Mouse (Mus musculus): ENCODE measurements around the gene Diras2. TPM values are rescaled to one million over a fixed set of nuclear protein-coding genes. Genes with fewer than 3 reads are reported as not detected.

The Diras2 gene
- polyA plus RNA-seq, 1 experiment from 2014 or later, result 0.99 TPM

DNA sequence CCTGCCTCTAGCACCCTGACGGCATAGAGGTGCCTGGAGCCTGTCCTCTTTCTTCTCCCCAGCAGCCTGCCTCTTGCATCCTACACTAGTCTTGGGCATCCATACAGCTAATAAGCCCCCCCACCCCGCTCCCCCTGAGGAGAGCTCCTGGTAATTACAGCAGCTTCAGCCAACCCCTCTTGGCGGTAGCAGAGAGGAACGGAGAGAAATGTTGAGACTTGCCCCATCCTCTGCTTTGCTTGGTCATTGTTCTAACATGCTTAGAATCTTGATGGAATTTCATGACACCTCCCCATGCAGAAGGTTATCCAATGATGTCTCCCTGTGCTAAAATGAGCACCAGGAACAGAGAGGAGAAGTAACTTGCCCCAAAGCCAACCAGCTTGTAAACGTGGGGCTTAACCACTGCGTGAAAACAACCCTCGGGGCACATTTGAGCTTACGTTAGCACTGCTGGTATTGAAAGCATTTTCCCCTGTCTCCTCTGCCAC lies 11.0 kb upstream of the Diras2 start:
- no peaks in the 10 kb centered on the region for H3K9me3 ChIP-seq (replicated peaks; ENCODE audit: control insufficient read depth, low read length)
- H3K4me1 ChIP-seq (ENCODE audit: control insufficient read depth, insufficient read depth, low read length), result no peaks in the 10 kb centered on the region
- no peak overlapping the region for H3K9ac ChIP-seq (ENCODE audit: low read depth, low read length)
- H3K4me2 ChIP-seq, result no peak overlapping the region
- no peaks in the 10 kb centered on the region for H3K27me3 ChIP-seq (ENCODE audit: control insufficient read depth, insufficient read depth, low read length)
- no peak overlapping the region for H3K4me3 ChIP-seq (ENCODE audit: low read depth, low read length)
- no peaks in the 10 kb centered on the region for H3K36me3 ChIP-seq (ENCODE audit: control insufficient read depth, insufficient read depth, low read length)
- no peak for ATAC-seq (replicated peaks; ENCODE audit: insufficient number of reproducible peaks, low FRiP score, low TSS enrichment)
- WGBS (ENCODE audit: insufficient replicate concordance), result 69% methylated on average over 8 of the region's 8 CpGs
- H3K27ac ChIP-seq (ENCODE audit: low read depth, low read length), result no peak overlapping the region

DNA sequence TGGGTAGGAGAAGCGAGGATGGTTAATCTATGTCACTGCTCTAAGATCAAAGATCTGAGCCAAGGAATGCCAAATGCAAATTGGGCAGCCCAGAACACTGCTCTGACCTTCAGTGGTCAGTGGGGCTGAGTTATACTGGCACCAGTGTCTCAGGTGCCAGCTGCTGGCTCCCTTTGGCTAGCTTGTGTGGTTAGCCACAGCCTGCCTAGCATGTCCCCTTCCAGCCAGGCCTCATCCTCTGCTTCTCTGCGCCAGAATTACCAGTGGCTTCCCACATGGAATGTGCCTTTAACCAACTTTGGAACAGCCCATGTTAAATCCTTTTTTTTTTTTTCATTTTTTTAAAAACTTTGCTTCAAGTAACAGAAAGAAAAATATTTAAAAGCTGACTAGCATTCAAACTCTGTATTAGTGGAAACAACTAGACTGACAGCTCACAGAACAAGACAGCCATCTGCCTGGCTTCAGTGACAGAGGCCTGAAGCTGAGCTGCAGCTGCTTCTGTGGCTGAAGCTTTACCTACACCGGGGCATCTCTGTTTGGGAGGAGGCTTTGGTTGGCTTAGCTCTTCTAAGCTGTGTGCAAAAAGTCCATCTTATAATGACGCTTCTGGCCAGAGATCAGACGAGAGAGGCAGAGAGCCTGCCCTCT lies 10.4 kb upstream of the Diras2 start:
- Histone ChIP-seq H3K9me3 (replicated peaks; ENCODE audit: control insufficient read depth, low read length) (no peaks in the 10 kb centered on the region), H3K4me1 (ENCODE audit: control insufficient read depth, insufficient read depth, low read length) (no peaks in the 10 kb centered on the region), H3K36me3 (ENCODE audit: control insufficient read depth, insufficient read depth, low read length) (no peaks in the 10 kb centered on the region), H3K4me3 (ENCODE audit: low read depth, low read length) (no peak overlapping the region), H3K9ac (ENCODE audit: low read depth, low read length) (no peak overlapping the region), H3K4me2 (no peak overlapping the region), H3K27me3 (ENCODE audit: control insufficient read depth, insufficient read depth, low read length) (no peaks in the 10 kb centered on the region), H3K27ac (ENCODE audit: low read depth, low read length) (no peak overlapping the region)
- no peak for ATAC-seq (replicated peaks; ENCODE audit: insufficient number of reproducible peaks, low FRiP score, low TSS enrichment)
- 75% methylated on average over 5 of the region's 5 CpGs for whole genome bisulfite sequencing (ENCODE audit: insufficient replicate concordance)

DNA sequence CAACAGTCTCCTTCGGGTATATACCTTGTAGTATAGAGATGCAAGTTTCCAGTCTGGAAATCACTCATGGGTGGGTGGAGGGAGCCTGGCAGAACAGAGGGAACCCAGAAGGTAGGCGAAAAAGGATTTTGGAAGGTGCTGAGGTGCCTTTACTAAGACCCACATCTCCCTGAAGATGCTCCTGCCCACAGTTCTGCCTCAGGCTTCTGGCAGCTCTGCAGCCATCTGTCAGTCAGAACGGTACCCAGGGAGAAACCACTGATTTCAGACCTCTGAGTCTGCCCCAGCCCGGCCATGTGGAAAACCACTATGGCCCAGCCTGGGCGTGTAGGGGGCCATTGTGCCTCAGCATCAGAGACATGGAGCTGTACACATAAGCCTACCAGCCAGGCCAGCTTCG lies 8.4 kb upstream of the Diras2 start:
- no peak overlapping the region for H3K4me2 ChIP-seq
- no peak overlapping the region for H3K4me3 ChIP-seq (ENCODE audit: low read depth, low read length)
- no peaks in the 10 kb centered on the region for H3K36me3 ChIP-seq (ENCODE audit: control insufficient read depth, insufficient read depth, low read length)
- ATAC-seq (replicated peaks; ENCODE audit: insufficient number of reproducible peaks, low FRiP score, low TSS enrichment), result no peak
- no peak overlapping the region for H3K9ac ChIP-seq (ENCODE audit: low read depth, low read length)
- H3K4me1 ChIP-seq (ENCODE audit: control insufficient read depth, insufficient read depth, low read length), result peaks cover 4% of the 10 kb centered on the region; the same call in 1 of the 2 replicates
- WGBS (ENCODE audit: insufficient replicate concordance), result 76% methylated on average over 6 of the region's 6 CpGs
- H3K9me3 ChIP-seq (replicated peaks; ENCODE audit: control insufficient read depth, low read length), result no peaks in the 10 kb centered on the region
- no peaks in the 10 kb centered on the region; the same call in 1 of the 2 replicates for H3K27me3 ChIP-seq (ENCODE audit: control insufficient read depth, insufficient read depth, low read length)
- no peak overlapping the region for H3K27ac ChIP-seq (ENCODE audit: low read depth, low read length)

DNA sequence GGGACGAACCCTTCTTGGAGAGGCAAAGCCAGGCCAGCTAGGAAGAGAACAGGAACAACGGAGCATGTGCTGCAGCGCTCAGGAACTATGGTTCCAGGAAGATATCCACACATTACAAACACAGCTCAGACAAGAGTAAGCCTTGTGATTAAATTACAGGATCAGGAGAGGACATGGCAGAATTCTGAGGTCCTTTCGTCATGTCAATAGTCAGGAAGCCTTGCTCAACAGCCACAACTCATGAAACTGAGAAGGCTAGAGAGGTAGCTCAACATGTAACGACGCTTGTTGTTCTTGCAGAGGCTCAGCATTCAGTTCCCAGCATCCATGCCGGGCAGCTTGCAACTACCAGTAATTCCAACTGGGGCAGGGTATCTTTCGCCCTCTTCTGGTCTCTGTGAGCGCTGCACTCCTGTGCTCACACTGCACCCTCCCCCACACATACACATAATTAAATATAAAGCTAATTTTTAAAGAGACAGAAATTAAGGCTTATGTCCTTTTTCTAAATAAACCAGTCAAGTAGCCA lies 7.6 kb upstream of the Diras2 start:
- no peak overlapping the region for H3K27ac ChIP-seq (ENCODE audit: low read depth, low read length)
- no peak overlapping the region for H3K4me3 ChIP-seq (ENCODE audit: low read depth, low read length)
- no peak overlapping the region for H3K9ac ChIP-seq (ENCODE audit: low read depth, low read length)
- no peak overlapping the region for H3K4me2 ChIP-seq
- H3K4me1 ChIP-seq (ENCODE audit: control insufficient read depth, insufficient read depth, low read length), result peaks cover 4% of the 10 kb centered on the region; the same call in 1 of the 2 replicates
- WGBS (ENCODE audit: insufficient replicate concordance), result 85% methylated on average over 9 of the region's 9 CpGs
- H3K9me3 ChIP-seq (replicated peaks; ENCODE audit: control insufficient read depth, low read length), result no peaks in the 10 kb centered on the region
- ATAC-seq (replicated peaks; ENCODE audit: insufficient number of reproducible peaks, low FRiP score, low TSS enrichment), result no peak
- H3K36me3 ChIP-seq (ENCODE audit: control insufficient read depth, insufficient read depth, low read length), result no peaks in the 10 kb centered on the region
- no peaks in the 10 kb centered on the region; the same call in 1 of the 2 replicates for H3K27me3 ChIP-seq (ENCODE audit: control insufficient read depth, insufficient read depth, low read length)

DNA sequence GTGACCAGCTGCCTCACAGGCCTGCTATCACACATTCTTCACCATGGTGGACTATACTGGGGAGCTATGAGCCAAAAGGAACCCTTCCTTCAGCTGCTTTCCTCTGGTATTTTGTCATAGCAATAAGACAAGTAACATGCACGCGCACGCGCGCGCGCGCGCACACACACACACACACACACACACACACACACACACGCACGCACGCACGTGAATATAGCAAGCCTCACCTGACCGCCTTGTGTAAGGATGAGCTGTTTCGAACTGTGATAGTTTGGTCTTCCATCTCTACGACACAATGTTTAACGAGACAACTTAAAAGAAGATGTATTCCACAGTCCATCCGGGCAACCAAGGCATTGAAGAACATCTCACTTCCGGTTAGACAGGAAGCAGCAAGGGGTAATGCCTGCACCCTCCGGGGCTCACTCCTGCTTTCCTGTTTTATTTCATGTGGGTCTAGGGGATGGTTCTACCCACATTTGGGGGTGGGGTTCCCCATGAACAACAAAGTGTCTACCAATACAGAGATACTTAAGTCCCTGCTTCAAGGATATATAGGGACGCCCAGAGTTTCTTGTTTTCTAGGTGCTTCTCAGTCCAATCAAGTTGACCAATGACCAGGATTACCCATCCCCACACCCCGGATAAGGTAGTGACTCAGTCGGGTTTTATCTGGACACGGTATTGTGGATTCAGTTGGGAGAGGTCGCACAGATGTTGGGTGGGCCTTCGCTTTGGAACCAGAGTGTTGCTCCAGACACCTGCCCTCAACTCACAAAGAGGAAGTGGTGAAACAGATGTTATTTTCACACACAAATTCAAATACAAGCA lies 6.9 kb upstream of the Diras2 start:
- H3K9me3 ChIP-seq (replicated peaks; ENCODE audit: control insufficient read depth, low read length), result no peaks in the 10 kb centered on the region
- no peak overlapping the region for H3K4me3 ChIP-seq (ENCODE audit: low read depth, low read length)
- no peaks in the 10 kb centered on the region for H3K36me3 ChIP-seq (ENCODE audit: control insufficient read depth, insufficient read depth, low read length)
- 91% methylated on average over 26 of the region's 26 CpGs for WGBS (ENCODE audit: insufficient replicate concordance)
- H3K9ac ChIP-seq (ENCODE audit: low read depth, low read length), result no peak overlapping the region
- ATAC-seq (replicated peaks; ENCODE audit: insufficient number of reproducible peaks, low FRiP score, low TSS enrichment), result no peak
- H3K27me3 ChIP-seq (ENCODE audit: control insufficient read depth, insufficient read depth, low read length), result no peaks in the 10 kb centered on the region; the same call in 1 of the 2 replicates
- H3K4me1 ChIP-seq (ENCODE audit: control insufficient read depth, insufficient read depth, low read length), result peaks cover 4% of the 10 kb centered on the region; the same call in 1 of the 2 replicates
- no peak overlapping the region for H3K27ac ChIP-seq (ENCODE audit: low read depth, low read length)
- no peak overlapping the region for H3K4me2 ChIP-seq

DNA sequence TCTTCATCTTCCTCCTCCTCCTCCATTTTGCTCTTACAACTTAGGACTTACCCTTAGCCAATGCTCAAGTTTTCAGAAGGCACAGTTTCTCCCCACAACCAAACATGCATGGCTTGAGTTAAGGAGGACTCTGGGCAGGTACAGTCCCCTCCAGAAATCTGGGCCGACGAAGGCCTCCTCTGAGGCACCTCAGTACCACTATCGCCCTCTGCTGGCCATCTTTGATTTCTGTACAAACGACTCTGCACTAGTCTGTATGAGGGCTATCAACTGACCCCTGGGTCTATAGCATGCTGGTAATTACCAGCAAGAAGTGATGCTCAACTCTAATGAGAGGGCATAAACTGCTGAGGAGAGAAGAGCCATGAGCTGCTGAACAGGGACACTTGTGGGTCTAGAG lies 4.5 kb upstream of the Diras2 start:
- 5% methylated on average over 4 of the region's 4 CpGs for WGBS (ENCODE audit: insufficient replicate concordance)
- H3K27me3 ChIP-seq (ENCODE audit: control insufficient read depth, insufficient read depth, low read length), result no peaks in the 10 kb centered on the region; the same call in 1 of the 2 replicates
- H3K4me3 ChIP-seq (ENCODE audit: low read depth, low read length), result no peak overlapping the region
- H3K4me2 ChIP-seq, result no peak overlapping the region
- H3K27ac ChIP-seq (ENCODE audit: low read depth, low read length), result no peak overlapping the region
- H3K9ac ChIP-seq (ENCODE audit: low read depth, low read length), result no peak overlapping the region
- H3K4me1 ChIP-seq (ENCODE audit: control insufficient read depth, insufficient read depth, low read length), result peaks cover 4% of the 10 kb centered on the region; the same call in 1 of the 2 replicates
- H3K9me3 ChIP-seq (replicated peaks; ENCODE audit: control insufficient read depth, low read length), result no peaks in the 10 kb centered on the region; the same call in 1 of the 2 replicates
- ATAC-seq (replicated peaks; ENCODE audit: insufficient number of reproducible peaks, low FRiP score, low TSS enrichment), result no peak
- no peaks in the 10 kb centered on the region for H3K36me3 ChIP-seq (ENCODE audit: control insufficient read depth, insufficient read depth, low read length)

DNA sequence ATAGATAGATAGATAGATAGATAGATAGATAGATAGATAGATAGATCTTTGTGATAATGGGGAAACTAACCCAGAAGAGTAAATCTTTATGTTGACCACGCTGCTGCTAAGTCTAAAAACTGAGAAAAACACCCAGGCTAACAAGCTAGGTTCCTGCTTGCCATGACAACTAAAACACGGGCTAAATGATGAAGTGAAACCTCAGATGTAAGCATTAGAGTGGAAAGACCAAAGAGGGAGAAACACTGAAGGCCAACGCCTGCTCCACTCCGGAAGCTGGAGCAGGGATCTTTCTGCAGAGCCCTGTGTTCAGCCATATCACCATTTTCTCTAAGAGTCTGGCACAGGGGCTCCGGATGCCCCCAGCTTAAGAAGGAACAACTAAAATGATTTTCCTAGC lies 2.6 kb upstream of the Diras2 start:
- H3K27ac ChIP-seq (ENCODE audit: low read depth, low read length), result no peak overlapping the region
- H3K4me1 ChIP-seq (ENCODE audit: control insufficient read depth, insufficient read depth, low read length), result peaks cover 4% of the 10 kb centered on the region; the same call in 1 of the 2 replicates
- H3K36me3 ChIP-seq (ENCODE audit: control insufficient read depth, insufficient read depth, low read length), result no peaks in the 10 kb centered on the region
- ATAC-seq (replicated peaks; ENCODE audit: insufficient number of reproducible peaks, low FRiP score, low TSS enrichment), result no peak
- H3K4me3 ChIP-seq (ENCODE audit: low read depth, low read length), result no peak overlapping the region
- H3K4me2 ChIP-seq, result no peak overlapping the region
- peaks cover 9% of the 10 kb centered on the region for H3K27me3 ChIP-seq (ENCODE audit: control insufficient read depth, insufficient read depth, low read length)
- no peaks in the 10 kb centered on the region; the same call in 1 of the 2 replicates for H3K9me3 ChIP-seq (replicated peaks; ENCODE audit: control insufficient read depth, low read length)
- WGBS (ENCODE audit: insufficient replicate concordance), result 80% methylated on average over 5 of the region's 5 CpGs
- no peak overlapping the region for H3K9ac ChIP-seq (ENCODE audit: low read depth, low read length)

DNA sequence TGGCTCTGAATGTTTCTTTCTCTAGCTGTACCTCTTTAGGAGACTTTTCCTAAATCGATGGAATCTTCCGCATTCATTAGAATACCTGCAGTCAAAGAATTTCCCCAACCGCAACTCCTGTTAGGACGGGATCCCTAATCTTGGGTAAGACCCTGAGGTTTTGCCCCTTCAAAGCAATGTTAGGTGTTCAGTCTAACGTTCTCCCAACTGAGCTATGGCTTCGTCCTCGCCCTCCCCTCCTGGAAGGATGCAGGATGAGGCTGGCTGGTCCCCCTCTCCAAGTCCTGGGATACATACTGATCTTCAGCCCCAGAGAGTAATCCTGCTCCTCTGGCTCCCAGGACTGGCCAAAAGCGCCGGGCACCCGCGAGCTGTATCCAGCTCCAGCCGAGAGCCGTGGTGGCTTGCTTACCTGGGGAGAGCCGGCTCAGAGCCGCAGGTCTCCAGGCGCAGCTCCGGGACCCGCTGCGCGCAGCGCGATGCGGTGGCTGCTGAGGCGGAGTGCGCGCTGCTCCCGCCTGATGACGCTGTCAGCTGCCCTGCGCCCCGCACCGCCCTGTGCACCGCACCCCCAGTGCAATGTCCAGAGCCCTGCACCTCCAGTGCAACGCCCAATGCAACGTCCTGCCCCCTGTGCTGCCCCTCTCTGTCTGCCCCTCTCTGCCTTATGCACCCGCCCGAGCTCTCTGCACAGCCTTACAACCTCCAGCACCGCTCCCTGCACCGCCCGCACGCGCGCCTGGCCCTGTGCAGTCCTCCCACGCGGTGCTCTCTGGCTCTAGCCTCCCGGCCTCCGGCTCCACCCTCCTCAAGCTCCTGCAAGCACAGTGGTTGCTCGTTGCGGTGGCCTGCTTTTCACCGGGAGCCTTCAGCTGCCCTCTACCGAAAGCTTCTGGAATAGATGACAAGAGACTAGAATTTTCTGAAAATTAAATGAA lies 802 bp downstream of the Diras2 start:
- ATAC-seq (replicated peaks; ENCODE audit: insufficient number of reproducible peaks, low FRiP score, low TSS enrichment), result peak; percentile 77
- no peaks in the 10 kb centered on the region for H3K36me3 ChIP-seq (ENCODE audit: control insufficient read depth, insufficient read depth, low read length)
- 2% methylated on average over 49 of the region's 50 CpGs for WGBS (ENCODE audit: insufficient replicate concordance)
- H3K9ac ChIP-seq (ENCODE audit: low read depth, low read length), result peak overlapping the region; percentile 29; the same call in 1 of the 2 replicates
- H3K27ac ChIP-seq (ENCODE audit: low read depth, low read length), result no peak overlapping the region
- H3K4me1 ChIP-seq (ENCODE audit: control insufficient read depth, insufficient read depth, low read length), result no peaks in the 10 kb centered on the region
- peaks cover 9% of the 10 kb centered on the region for H3K27me3 ChIP-seq (ENCODE audit: control insufficient read depth, insufficient read depth, low read length)
- H3K4me2 ChIP-seq, result peak overlapping the region; percentile 81
- H3K9me3 ChIP-seq (replicated peaks; ENCODE audit: control insufficient read depth, low read length), result no peaks in the 10 kb centered on the region; the same call in 1 of the 2 replicates
- H3K4me3 ChIP-seq (ENCODE audit: low read depth, low read length), result peak overlapping the region; percentile 48
